Mouse (Mus musculus): ENCODE data around the gene Apba2.

DNA sequence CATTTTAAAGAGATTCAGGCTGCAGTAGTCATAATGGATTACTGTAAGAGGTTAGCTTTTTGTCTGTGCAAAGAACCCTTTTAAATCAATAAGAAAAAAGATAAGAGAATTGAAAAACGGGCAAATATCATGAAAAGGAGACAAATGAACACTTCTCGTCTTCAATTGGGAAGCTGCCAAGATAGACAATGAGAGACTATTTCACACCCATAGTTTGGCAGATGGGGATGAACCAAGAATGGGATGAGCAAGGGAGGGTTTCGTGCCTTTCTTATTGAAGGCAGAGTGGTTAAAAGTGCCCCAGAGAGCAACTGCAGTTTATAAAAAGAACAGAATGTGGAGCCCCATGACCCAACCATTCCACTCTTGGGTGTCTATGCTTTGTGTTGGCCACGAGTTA lies 137.4 kb downstream of the Apba2 start:
- TF ChIP-seq CTCF (conservative IDR thresholded peaks at IDR 0.05; ENCODE audit: insufficient read depth, insufficient read length, low read depth, low read length) (no peak), POLR2A (IDR thresholded peaks at IDR 0.05; ENCODE audit: low read depth, low read length) (no peak)

All from kidney, adult 2 months (tissue).